Mouse (Mus musculus) CH12.LX (cell line): ENCODE results near the gene Nell1.

Experiments
- CTCF ChIP-seq, 2 experiments: IDR thresholded peaks in 1 of 2; conservative IDR thresholded peaks in 1 of 2; 2 replicates each; pipeline ENCODE4 v1.5.1; 2011 to 2012; ENCODE audit warnings: low read depth in 2 of 2, low read length in 2 of 2, improper control_type of control experiment in 1 of 2, inconsistent platforms in 1 of 2, mild to moderate bottlenecking in 1 of 2, moderate library complexity in 1 of 2
- EP300 ChIP-seq: IDR thresholded peaks from 2 replicates; pipeline ENCODE4 v1.6.1; 2011; ENCODE audit warnings: low read length, improper control_type of control experiment
- POLR2A ChIP-seq: IDR thresholded peaks from 2 replicates; pipeline ENCODE4 v1.6.1; 2011; ENCODE audit warnings: low read depth, mild to moderate bottlenecking, improper control_type of control experiment, low read length

DNA sequence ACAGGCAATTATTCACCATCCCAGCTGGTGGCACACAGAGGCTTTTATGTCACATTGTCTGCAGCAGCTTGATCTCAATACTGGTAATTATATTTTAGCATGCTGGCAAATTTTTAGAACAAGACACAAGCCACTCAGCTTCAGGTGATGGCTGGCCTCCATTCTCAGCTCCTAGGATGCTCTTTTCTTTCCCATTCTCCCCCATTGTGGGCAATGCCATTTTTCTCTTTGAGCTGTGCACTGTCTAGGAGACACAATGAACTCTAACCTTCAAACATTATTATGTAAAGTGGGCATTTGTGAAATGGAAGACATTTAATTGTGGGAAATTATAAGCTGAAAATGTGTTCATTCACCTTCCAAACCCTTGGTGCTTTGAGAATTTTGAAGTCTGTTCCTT lies 247.2 kb downstream of the Nell1 start:
- TF ChIP-seq CTCF (conservative IDR thresholded peaks at IDR 0.05 in 1 of 2, IDR thresholded peaks at IDR 0.05 in 1 of 2; ENCODE audit: low read depth in 2 of 2, low read length in 2 of 2) (no peak), EP300 (no peak), POLR2A (no peak)
